Mouse (Mus musculus): ENCODE results near the gene Olfr420. TPM values are rescaled to one million over a fixed set of nuclear protein-coding genes. Genes with fewer than 3 reads are reported as not detected.

The Olfr420 gene
- not detected in 2 replicates for polyA plus RNA-seq (2016; fragmentation: Nextera tagmentation; extraction: Ambion mirVana)

GRCm38 (mm10) chr1:174155333-174155732 is at the start of gene Olfr420:
Gene Olfr420 (plus strand): TSS chr1:174155633.
- no peak within 1 kb of the TSS for H3K4me3 ChIP-seq
- no peaks in the 10 kb centered on the region for H3K36me3 ChIP-seq
- H3K27me3 ChIP-seq (ENCODE audit: low read depth, poor library complexity, severe bottlenecking) = no peaks in the 10 kb centered on the region
- H3K27ac ChIP-seq (replicated peaks) = no peak within 1 kb of the TSS
- H3K9me3 ChIP-seq (replicated peaks) = no peaks in the 10 kb centered on the region
- 94% methylated on average over 1 of the region's 1 CpGs for WGBS
- DNase-seq (ENCODE audit: low spot score) = no peak
- H3K4me1 ChIP-seq = no peaks in the 10 kb centered on the region

DNA sequence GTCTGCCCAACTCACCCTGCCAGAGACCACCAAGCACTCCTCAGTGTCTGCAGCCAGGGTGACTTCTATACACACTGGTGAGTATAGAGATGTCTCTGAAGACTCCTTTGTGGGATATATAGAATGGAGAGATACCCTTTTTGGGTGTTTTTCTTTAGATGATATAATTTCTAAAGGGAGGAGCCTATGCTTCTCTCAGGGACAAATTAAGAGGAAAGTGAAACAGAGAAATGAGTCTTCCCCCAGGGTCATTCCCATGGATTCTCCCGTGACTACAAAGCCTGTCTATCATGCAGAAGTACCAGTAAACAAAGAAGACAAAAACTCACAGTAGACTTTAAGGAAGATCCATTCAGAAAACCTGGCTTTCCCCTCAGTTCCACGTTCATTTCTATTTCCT is 34.4 kb upstream of the Olfr420 start, which contains the start of gene Olfr231:
TSS of gene Olfr231 (minus strand) at position 101 of the 400 bp plus-strand sequence.
- H3K36me3 ChIP-seq = no peaks in the 10 kb centered on the region
- H3K9me3 ChIP-seq (replicated peaks) = no peaks in the 10 kb centered on the region
- H3K27me3 ChIP-seq (ENCODE audit: low read depth, poor library complexity, severe bottlenecking) = no peaks in the 10 kb centered on the region
- no peak within 1 kb of the TSS for H3K4me3 ChIP-seq
- no peak for DNase-seq (ENCODE audit: low spot score)
- 53% methylated on average over 2 of the region's 2 CpGs for WGBS
- H3K27ac ChIP-seq (replicated peaks) = no peak within 1 kb of the TSS
- no peaks in the 10 kb centered on the region for H3K4me1 ChIP-seq

- Histone ChIP-seq H3K27ac (replicated peaks) (no peak within 1 kb of the TSS), H3K27me3 (ENCODE audit: low read depth, poor library complexity, severe bottlenecking) (no peaks in the 10 kb centered on the region), H3K4me1 (no peaks in the 10 kb centered on the region), H3K4me3 (no peak within 1 kb of the TSS), H3K36me3 (no peaks in the 10 kb centered on the region), H3K9me3 (replicated peaks) (no peaks in the 10 kb centered on the region)
- 74% methylated on average over 3 of the region's 3 CpGs for WGBS
- no peak for DNase-seq (ENCODE audit: low spot score)
These were observed 24.2 kb upstream of the Olfr420 start, which contains the start of gene Olfr424 for GRCm38 (mm10) chr1:174131217-174131616. Gene Olfr424 (plus strand): TSS chr1:174131517.

GRCm38 (mm10) chr1:174131999-174132398 is 23.4 kb upstream of the Olfr420 start:
- WGBS = 56% methylated on average over 3 of the region's 3 CpGs
- Histone ChIP-seq H3K27me3 (ENCODE audit: low read depth, poor library complexity, severe bottlenecking) (no peaks in the 10 kb centered on the region), H3K4me3 (no peak overlapping the region), H3K27ac (replicated peaks) (no peak overlapping the region), H3K4me1 (no peaks in the 10 kb centered on the region), H3K36me3 (no peaks in the 10 kb centered on the region), H3K9me3 (replicated peaks) (no peaks in the 10 kb centered on the region)
- DNase-seq (ENCODE audit: low spot score) = no peak

GRCm38 (mm10) chr1:174141384-174141783 is 14.0 kb upstream of the Olfr420 start:
- no peaks in the 10 kb centered on the region for H3K27me3 ChIP-seq (ENCODE audit: low read depth, poor library complexity, severe bottlenecking)
- H3K4me1 ChIP-seq = no peaks in the 10 kb centered on the region
- no peaks in the 10 kb centered on the region for H3K36me3 ChIP-seq
- no peaks in the 10 kb centered on the region for H3K9me3 ChIP-seq (replicated peaks)
- WGBS = 73% methylated on average over 2 of the region's 2 CpGs
- no peak overlapping the region for H3K27ac ChIP-seq (replicated peaks)
- H3K4me3 ChIP-seq = no peak overlapping the region
- DNase-seq (ENCODE audit: low spot score) = no peak

DNA sequence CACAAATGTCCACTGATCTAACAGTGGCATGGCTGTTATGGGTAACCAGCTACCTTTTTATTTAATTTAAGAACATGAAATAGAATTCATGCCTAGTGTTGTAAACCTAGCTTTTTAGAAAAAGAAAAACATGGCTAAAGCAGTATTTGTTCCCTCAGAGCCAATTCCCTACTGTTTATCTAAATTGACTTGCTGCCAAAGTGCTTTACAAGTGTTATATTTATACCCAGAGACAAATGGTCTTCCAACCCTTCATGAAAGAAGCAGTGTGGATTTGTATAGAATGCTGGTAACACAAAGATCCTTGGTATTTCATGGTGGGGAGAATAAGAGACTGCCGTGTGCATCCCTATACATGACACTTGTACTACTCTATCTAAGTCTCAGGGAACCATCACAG is 8.7 kb upstream of the Olfr420 start:
- H3K9me3 ChIP-seq (replicated peaks) = no peaks in the 10 kb centered on the region
- WGBS = 98% methylated on average over 1 of the region's 1 CpGs
- no peaks in the 10 kb centered on the region for H3K36me3 ChIP-seq
- H3K4me3 ChIP-seq = no peak overlapping the region
- no peaks in the 10 kb centered on the region for H3K27me3 ChIP-seq (ENCODE audit: low read depth, poor library complexity, severe bottlenecking)
- no peak overlapping the region for H3K27ac ChIP-seq (replicated peaks)
- DNase-seq (ENCODE audit: low spot score) = no peak
- no peaks in the 10 kb centered on the region for H3K4me1 ChIP-seq

DNA sequence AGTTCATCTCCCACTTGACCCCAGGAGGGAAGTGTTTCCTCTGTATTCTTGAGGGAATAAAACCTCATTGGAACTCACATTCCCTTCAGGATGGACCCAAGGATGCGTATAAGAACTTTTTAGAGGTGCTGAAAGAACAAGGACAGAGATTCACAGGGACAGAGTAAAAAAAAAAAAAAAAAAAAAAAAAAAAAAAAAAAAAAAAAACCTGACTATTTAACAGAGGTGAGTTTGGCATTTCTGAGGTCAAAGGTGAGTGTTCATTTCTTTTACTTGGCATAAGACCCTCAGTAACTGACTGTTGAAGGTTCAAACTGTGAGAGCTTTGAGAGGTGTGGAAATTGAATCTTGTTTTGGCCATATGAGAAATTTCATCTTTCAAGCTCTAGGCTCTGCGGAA is 6.1 kb upstream of the Olfr420 start:
- Histone ChIP-seq H3K4me1 (no peaks in the 10 kb centered on the region), H3K4me3 (no peak overlapping the region), H3K27me3 (ENCODE audit: low read depth, poor library complexity, severe bottlenecking) (no peaks in the 10 kb centered on the region), H3K36me3 (no peaks in the 10 kb centered on the region), H3K27ac (replicated peaks) (no peak overlapping the region), H3K9me3 (replicated peaks) (no peaks in the 10 kb centered on the region)
- WGBS = 80% methylated on average over 2 of the region's 2 CpGs
- no peak for DNase-seq (ENCODE audit: low spot score)

DNA sequence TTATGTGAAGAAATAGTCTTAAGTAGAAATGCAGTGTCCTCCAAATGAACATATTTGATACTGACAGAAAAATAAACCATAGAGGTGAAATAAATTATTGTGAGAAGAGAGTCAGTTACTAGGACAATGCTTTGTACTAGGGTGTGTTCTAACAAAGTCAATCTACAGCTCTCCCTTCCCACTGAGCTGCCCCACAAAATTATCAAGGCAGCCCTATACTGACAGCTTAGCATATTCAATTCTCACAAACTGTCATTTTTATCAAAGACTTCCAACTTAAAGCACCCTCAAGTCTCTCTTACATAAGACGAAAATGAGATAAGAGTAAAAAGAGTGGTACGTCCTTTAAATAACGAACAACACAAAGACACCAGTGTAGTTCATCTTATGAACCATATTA is 2.2 kb downstream of the Olfr420 start:
- 89% methylated on average over 3 of the region's 3 CpGs for WGBS
- H3K4me3 ChIP-seq = no peak overlapping the region
- H3K36me3 ChIP-seq = no peaks in the 10 kb centered on the region
- DNase-seq (ENCODE audit: low spot score) = no peak
- no peaks in the 10 kb centered on the region for H3K9me3 ChIP-seq (replicated peaks)
- H3K27me3 ChIP-seq (ENCODE audit: low read depth, poor library complexity, severe bottlenecking) = no peaks in the 10 kb centered on the region
- no peaks in the 10 kb centered on the region for H3K4me1 ChIP-seq
- no peak overlapping the region for H3K27ac ChIP-seq (replicated peaks)

DNA sequence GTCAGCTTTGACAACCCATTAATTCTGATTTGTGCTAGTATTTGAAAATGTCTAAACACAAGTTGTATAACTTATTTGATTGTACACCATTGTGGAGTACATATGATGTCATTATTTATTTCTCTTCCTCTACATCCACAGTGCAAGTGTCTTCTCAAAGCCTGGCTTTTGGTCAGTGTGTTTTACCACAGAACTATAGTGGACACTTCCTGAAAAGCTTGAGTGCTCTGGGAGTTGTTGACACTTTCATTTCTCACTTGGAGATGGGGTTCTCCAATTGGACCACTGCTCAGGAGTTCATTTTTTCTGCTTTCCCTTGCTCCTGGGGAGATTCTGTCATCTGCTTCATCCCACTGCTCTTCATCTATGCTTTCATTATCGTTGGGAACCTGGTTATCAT is 3.1 kb downstream of the Olfr420 start:
- Histone ChIP-seq H3K9me3 (replicated peaks) (no peaks in the 10 kb centered on the region), H3K4me3 (no peak overlapping the region), H3K4me1 (no peaks in the 10 kb centered on the region), H3K36me3 (no peaks in the 10 kb centered on the region), H3K27ac (replicated peaks) (no peak overlapping the region), H3K27me3 (ENCODE audit: low read depth, poor library complexity, severe bottlenecking) (no peaks in the 10 kb centered on the region)
- WGBS = 73% methylated on average over 1 of the region's 1 CpGs
- DNase-seq (ENCODE audit: low spot score) = no peak

- WGBS = 91% methylated on average over 10 of the region's 10 CpGs
These were observed 3.7 kb downstream of the Olfr420 start for GRCm38 (mm10) chr1:174159095-174159494.

DNA sequence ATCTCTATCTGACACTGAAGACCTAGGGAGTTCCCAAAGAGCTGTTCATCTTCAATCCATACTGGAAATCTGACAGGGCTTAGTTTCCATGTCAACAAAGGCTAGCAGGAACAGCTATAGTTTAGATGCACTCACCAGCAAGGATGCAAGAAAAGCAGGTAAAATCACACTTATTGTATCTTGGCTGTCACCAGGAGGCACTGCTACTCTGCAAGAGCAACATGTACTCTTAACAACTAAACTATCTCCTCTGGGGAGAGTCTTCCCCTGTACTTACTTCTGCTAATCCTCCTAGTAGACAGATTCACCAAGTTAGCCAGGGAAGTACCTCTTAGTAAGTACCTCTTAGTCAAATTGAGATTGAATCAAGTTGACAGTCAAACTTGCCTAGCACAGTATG is 13.6 kb downstream of the Olfr420 start:
- Histone ChIP-seq H3K36me3 (no peaks in the 10 kb centered on the region), H3K27ac (replicated peaks) (no peak overlapping the region), H3K27me3 (ENCODE audit: low read depth, poor library complexity, severe bottlenecking) (no peaks in the 10 kb centered on the region), H3K4me1 (no peaks in the 10 kb centered on the region; the same call in 1 of the 2 replicates), H3K9me3 (replicated peaks) (no peaks in the 10 kb centered on the region), H3K4me3 (no peak overlapping the region)
- DNase-seq (ENCODE audit: low spot score) = no peak

More at GRCm38 (mm10) chr1:174159095-174159494, 3.7 kb downstream of the Olfr420 start:
- H3K36me3 ChIP-seq = no peaks in the 10 kb centered on the region
- no peak overlapping the region for H3K4me3 ChIP-seq
- no peak for DNase-seq (ENCODE audit: low spot score)
- no peaks in the 10 kb centered on the region for H3K4me1 ChIP-seq
- no peaks in the 10 kb centered on the region for H3K9me3 ChIP-seq (replicated peaks)
- no peaks in the 10 kb centered on the region for H3K27me3 ChIP-seq (ENCODE audit: low read depth, poor library complexity, severe bottlenecking)
- H3K27ac ChIP-seq (replicated peaks) = no peak overlapping the region

DNA sequence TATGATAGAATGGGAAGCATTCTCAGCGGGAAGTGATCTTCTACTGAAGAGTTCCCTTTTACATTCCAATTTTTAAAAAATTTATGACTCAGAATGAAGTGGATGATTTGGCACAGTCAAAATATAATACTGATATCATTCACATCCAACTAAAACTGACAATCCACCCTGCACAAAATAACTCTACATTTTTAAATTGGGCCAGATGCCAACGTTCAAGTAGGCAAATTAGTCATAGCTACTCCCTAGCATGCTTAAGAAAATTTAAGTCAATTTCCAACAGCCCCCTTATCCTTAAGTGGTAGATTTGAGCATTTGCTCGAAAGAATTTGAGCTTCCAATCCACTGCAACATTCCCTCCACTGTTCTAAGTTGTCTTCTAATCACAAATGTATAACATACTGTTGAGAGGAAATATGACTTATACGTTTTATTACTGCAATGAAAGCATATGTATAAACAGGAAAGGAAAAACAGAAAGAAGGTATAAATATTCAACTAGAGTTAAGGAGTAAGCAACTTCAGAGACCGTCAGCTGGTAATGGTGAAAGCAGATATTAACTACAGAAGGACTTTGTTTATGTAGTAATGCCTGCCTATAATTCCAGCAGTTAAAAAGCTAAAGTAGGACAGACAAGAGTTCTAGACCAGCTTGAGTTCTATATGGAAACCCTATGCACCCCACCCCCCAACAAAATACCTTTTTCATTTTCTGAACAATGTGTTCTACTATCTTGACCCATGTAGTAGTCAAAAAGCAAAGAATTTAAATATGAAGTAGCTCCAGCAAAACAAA is 15.5 kb downstream of the Olfr420 start:
- no peaks in the 10 kb centered on the region; the same call in 1 of the 2 replicates for H3K4me1 ChIP-seq
- H3K9me3 ChIP-seq (replicated peaks) = no peaks in the 10 kb centered on the region
- WGBS = 89% methylated on average over 5 of the region's 5 CpGs
- no peaks in the 10 kb centered on the region for H3K27me3 ChIP-seq (ENCODE audit: low read depth, poor library complexity, severe bottlenecking)
- H3K4me3 ChIP-seq = no peak overlapping the region
- no peaks in the 10 kb centered on the region for H3K36me3 ChIP-seq
- no peak for DNase-seq (ENCODE audit: low spot score)
- H3K27ac ChIP-seq (replicated peaks) = no peak overlapping the region

- Histone ChIP-seq H3K9me3 (replicated peaks) (no peaks in the 10 kb centered on the region), H3K4me1 (no peaks in the 10 kb centered on the region; the same call in 1 of the 2 replicates), H3K27ac (replicated peaks) (no peak overlapping the region), H3K27me3 (ENCODE audit: low read depth, poor library complexity, severe bottlenecking) (no peaks in the 10 kb centered on the region), H3K36me3 (no peaks in the 10 kb centered on the region), H3K4me3 (no peak overlapping the region)
- no peak for DNase-seq (ENCODE audit: low spot score)
- WGBS = 66% methylated on average over 2 of the region's 2 CpGs
These were observed 16.1 kb downstream of the Olfr420 start for GRCm38 (mm10) chr1:174171537-174171936.

Data from midbrain, embryonic 10.5 days (tissue).